Mouse (Mus musculus) frontal cortex, postnatal 36 days (tissue): Measurements from ENCODE around the gene Vps26c.
"Not testable (repeated sequence)": the region's sequence is repeated elsewhere in the genome, so short reads cannot be mapped to it uniquely, and the experiment has no call there.

Source experiments
- DNase-seq, 2 experiments: peaks; one replicate each; pipeline ENCODE4 v3.0.0; 2022; ENCODE audit warnings: low spot score in 2 of 2

Vps26c gene

GRCm38 (mm10) chr16:94545781-94546562 is 19.3 kb upstream of the Vps26c start:
- DNase-seq: no peak

GRCm38 (mm10) chr16:94544540-94545105 is 18.0 kb upstream of the Vps26c start:
- DNase-seq: no peak

- no peak for DNase-seq
Observed at GRCm38 (mm10) chr16:94542898-94543297, 16.3 kb upstream of the Vps26c start.

GRCm38 (mm10) chr16:94540140-94540539 is 13.5 kb upstream of the Vps26c start:
- DNase-seq: peak in 1 of 2 experiments; percentile 25

- no peak for DNase-seq
Observed at GRCm38 (mm10) chr16:94537159-94537527, 10.5 kb upstream of the Vps26c start.

- no peak for DNase-seq
Observed at GRCm38 (mm10) chr16:94536417-94537158, 10.0 kb upstream of the Vps26c start.

- no peak for DNase-seq
Observed at GRCm38 (mm10) chr16:94535716-94536115, 9.1 kb upstream of the Vps26c start.

GRCm38 (mm10) chr16:94533679-94534078 is 7.0 kb upstream of the Vps26c start:
- no peak for DNase-seq

- DNase-seq: no peak
Observed at GRCm38 (mm10) chr16:94531268-94531667, 4.6 kb upstream of the Vps26c start.

- no peak for DNase-seq
Observed at GRCm38 (mm10) chr16:94527546-94527945, 916 bp upstream of the Vps26c start.

GRCm38 (mm10) chr16:94527152-94527534 is 513 bp upstream of the Vps26c start:
- DNase-seq: no peak

- DNase-seq: no peak
Observed at GRCm38 (mm10) chr16:94525955-94526343, 681 bp downstream of the Vps26c start.

- no peak for DNase-seq
Observed at GRCm38 (mm10) chr16:94524691-94525090, 1.9 kb downstream of the Vps26c start.

GRCm38 (mm10) chr16:94523594-94524377 is 2.8 kb downstream of the Vps26c start:
- no peak for DNase-seq

GRCm38 (mm10) chr16:94519028-94519427 is 7.6 kb downstream of the Vps26c start:
- no peak for DNase-seq

GRCm38 (mm10) chr16:94517606-94518005 is 9.0 kb downstream of the Vps26c start:
- no peak for DNase-seq

GRCm38 (mm10) chr16:94509983-94510382 is 16.6 kb downstream of the Vps26c start:
- DNase-seq: no peak

- DNase-seq: no peak
Observed at GRCm38 (mm10) chr16:94508769-94509168, 17.9 kb downstream of the Vps26c start.

- no peak for DNase-seq
Observed at GRCm38 (mm10) chr16:94507071-94507470, 19.6 kb downstream of the Vps26c start.

- no peak for DNase-seq
Observed at GRCm38 (mm10) chr16:94504192-94504591, 22.4 kb downstream of the Vps26c start.

GRCm38 (mm10) chr16:94497911-94498310 is 28.7 kb downstream of the Vps26c start:
- DNase-seq: peak; percentile 53 to 63

GRCm38 (mm10) chr16:94497176-94497575 is 29.5 kb downstream of the Vps26c start:
- not testable (repeated sequence) for DNase-seq
